Mouse (Mus musculus) embryonic facial prominence, embryonic 12.5 days (tissue): ENCODE results near the gene Adgrf5. TPM values are rescaled to one million over a fixed set of nuclear protein-coding genes. Genes with fewer than 3 reads are reported as not detected.

Experiments
- ATAC-seq: fragments of 200-750 bp; cut with Nextera tagmentation; 2 replicates; pipeline ENCODE4 v1.8.0; 2017; ENCODE audit not compliant: insufficient number of reproducible peaks, insufficient read depth, low FRiP score, low TSS enrichment
- H3K27ac ChIP-seq: fragments of 300-500 bp; sonication (generic); 2 replicates; pipeline ENCODE4 v1.5.1; 2016; ENCODE audit warnings: mild to moderate bottlenecking
- H3K27me3 ChIP-seq: fragments of 300-500 bp; sonication (generic); 2 replicates; pipeline ENCODE4 v1.6.1; 2016; ENCODE audit warnings: mild to moderate bottlenecking, moderate library complexity
- H3K36me3 ChIP-seq: fragments of 300-500 bp; sonication (generic); 2 replicates; pipeline ENCODE4 v1.6.1; 2016; ENCODE audit warnings: mild to moderate bottlenecking
- H3K4me1 ChIP-seq: fragments of 300-500 bp; sonication (generic); 2 replicates; pipeline ENCODE4 v1.6.1; 2016
- H3K4me2 ChIP-seq: fragments of 300-500 bp; sonication (generic); replicated peaks from 2 replicates; pipeline ENCODE4 v1.6.1; 2016; ENCODE audit warnings: mild to moderate bottlenecking, moderate library complexity
- H3K4me3 ChIP-seq: fragments of 300-500 bp; sonication (generic); 2 replicates; pipeline ENCODE4 v1.5.1; 2016; ENCODE audit warnings: mild to moderate bottlenecking
- H3K9ac ChIP-seq: fragments of 300-500 bp; sonication (generic); 2 replicates; pipeline ENCODE4 v1.6.1; 2016; ENCODE audit warnings: mild to moderate bottlenecking, moderate library complexity
- H3K9me3 ChIP-seq: fragments of 300-500 bp; sonication (generic); 2 replicates; pipeline ENCODE4 v1.6.1; 2016; ENCODE audit warnings: mild to moderate bottlenecking, moderate library complexity
- WGBS: fragments of 180-500 bp; shearing (Covaris S2); methylation state at CpG from one replicate; pipeline ENCODE4 v1.1.7; 2016; 5-methylcytosine and 5-hydroxymethylcytosine counted together
- polyA plus RNA-seq: library from polyadenylated mRNA; unstranded; fragments of >200 nt; fragmentation: Nextera tagmentation; extraction: Ambion mirVana; gene quantifications from 2 replicates; pipeline ENCODE4 v1.2.1, GENCODE M21; 2016

Gene Adgrf5
- polyA plus RNA-seq, 1 experiment from 2014 or later, result 10.8 TPM

GRCm38 (mm10) chr17:43357902-43358539 is 2.2 kb upstream of the Adgrf5 start:
- Histone ChIP-seq H3K4me2 (no peak overlapping the region), H3K27me3 (no peaks in the 10 kb centered on the region), H3K27ac (no peak overlapping the region)

GRCm38 (mm10) chr17:43361021-43361420 is 770 bp downstream of the Adgrf5 start:
- no peak for ATAC-seq

More at GRCm38 (mm10) chr17:43357902-43358539, 2.2 kb upstream of the Adgrf5 start:
- 12% methylated on average over 9 of the region's 9 CpGs for WGBS
- Histone ChIP-seq H3K36me3 (no peaks in the 10 kb centered on the region), H3K4me3 (no peak overlapping the region), H3K9ac (no peak overlapping the region), H3K4me1 (peaks cover 11% of the 10 kb centered on the region; the same call in 1 of the 2 replicates), H3K9me3 (no peaks in the 10 kb centered on the region)
- ATAC-seq, result no peak

DNA sequence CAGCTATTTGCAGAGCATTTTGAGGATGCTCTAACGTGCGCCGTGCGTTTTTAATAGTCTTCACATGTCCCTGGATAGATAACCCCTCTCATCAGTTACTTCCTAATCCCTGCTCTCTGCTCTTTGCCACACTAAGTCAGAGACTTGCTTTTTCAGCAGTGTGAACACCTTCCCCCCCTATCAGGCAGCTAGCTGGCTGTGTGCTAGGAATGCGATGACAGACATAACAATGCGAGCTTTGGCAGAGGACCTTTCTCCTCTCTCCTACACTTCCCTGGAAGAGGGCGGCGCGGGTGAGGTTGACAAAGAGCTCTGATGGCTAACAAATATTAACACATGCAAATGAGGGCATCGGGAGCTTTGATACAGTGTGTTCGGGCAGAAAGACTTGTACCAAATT is 2.1 kb downstream of the Adgrf5 start:
- Histone ChIP-seq H3K9ac (no peak overlapping the region), H3K4me1 (peaks cover 11% of the 10 kb centered on the region; the same call in 1 of the 2 replicates), H3K27ac (no peak overlapping the region), H3K27me3 (no peaks in the 10 kb centered on the region), H3K4me3 (no peak overlapping the region), H3K9me3 (no peaks in the 10 kb centered on the region), H3K4me2 (no peak overlapping the region), H3K36me3 (no peaks in the 10 kb centered on the region)
- 59% methylated on average over 11 of the region's 11 CpGs for WGBS
- ATAC-seq, result no peak

More at GRCm38 (mm10) chr17:43361021-43361420, 770 bp downstream of the Adgrf5 start:
- Histone ChIP-seq H3K9me3 (no peaks in the 10 kb centered on the region), H3K9ac (no peak overlapping the region), H3K4me3 (no peak overlapping the region), H3K27me3 (no peaks in the 10 kb centered on the region), H3K4me2 (no peak overlapping the region), H3K27ac (no peak overlapping the region), H3K36me3 (no peaks in the 10 kb centered on the region), H3K4me1 (peaks cover 11% of the 10 kb centered on the region; the same call in 1 of the 2 replicates)
- WGBS, result 85% methylated on average over 11 of the region's 11 CpGs

GRCm38 (mm10) chr17:43362881-43363280 is 2.6 kb downstream of the Adgrf5 start:
- Histone ChIP-seq H3K4me3 (no peak overlapping the region), H3K4me1 (peaks cover 10% of the 10 kb centered on the region; the same call in 1 of the 2 replicates), H3K9ac (no peak overlapping the region), H3K27ac (no peak overlapping the region), H3K4me2 (no peak overlapping the region), H3K9me3 (no peaks in the 10 kb centered on the region), H3K36me3 (no peaks in the 10 kb centered on the region), H3K27me3 (no peaks in the 10 kb centered on the region)
- ATAC-seq, result no peak
- 64% methylated on average over 6 of the region's 6 CpGs for WGBS

GRCm38 (mm10) chr17:43363921-43364320 is 3.7 kb downstream of the Adgrf5 start:
- WGBS, result 65% methylated on average over 6 of the region's 6 CpGs
- Histone ChIP-seq H3K4me1 (peaks cover 4% of the 10 kb centered on the region; the same call in 1 of the 2 replicates), H3K4me3 (no peak overlapping the region), H3K36me3 (no peaks in the 10 kb centered on the region), H3K27me3 (no peaks in the 10 kb centered on the region), H3K9ac (no peak overlapping the region), H3K4me2 (no peak overlapping the region), H3K9me3 (no peaks in the 10 kb centered on the region), H3K27ac (no peak overlapping the region)
- no peak for ATAC-seq

DNA sequence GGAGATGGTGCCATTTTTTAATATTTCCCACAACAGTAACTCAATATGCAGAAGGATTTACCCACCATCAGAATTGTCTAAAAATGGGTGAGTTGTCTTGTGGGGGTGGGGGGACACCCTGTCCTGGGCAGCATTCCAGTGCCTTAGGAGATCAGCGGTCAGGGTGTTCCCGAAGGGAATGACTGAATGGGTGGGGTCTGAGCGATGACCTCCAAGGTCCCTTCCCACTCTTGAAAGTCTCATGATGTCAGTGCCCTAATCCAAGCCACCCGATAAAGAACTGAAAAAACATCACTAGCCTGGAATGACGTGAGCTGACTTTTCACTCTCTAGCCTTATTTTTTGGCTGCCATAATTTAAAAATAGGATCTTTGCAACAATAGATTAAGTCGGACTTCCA is 5.0 kb downstream of the Adgrf5 start:
- WGBS, result 83% methylated on average over 6 of the region's 6 CpGs
- H3K36me3 ChIP-seq, result no peaks in the 10 kb centered on the region
- H3K27ac ChIP-seq, result no peak overlapping the region
- no peak overlapping the region for H3K9ac ChIP-seq
- H3K9me3 ChIP-seq, result no peaks in the 10 kb centered on the region
- H3K4me1 ChIP-seq, result peaks cover 3% of the 10 kb centered on the region; the same call in 1 of the 2 replicates
- H3K4me2 ChIP-seq, result no peak overlapping the region
- no peaks in the 10 kb centered on the region for H3K27me3 ChIP-seq
- H3K4me3 ChIP-seq, result no peak overlapping the region
- ATAC-seq, result no peak

DNA sequence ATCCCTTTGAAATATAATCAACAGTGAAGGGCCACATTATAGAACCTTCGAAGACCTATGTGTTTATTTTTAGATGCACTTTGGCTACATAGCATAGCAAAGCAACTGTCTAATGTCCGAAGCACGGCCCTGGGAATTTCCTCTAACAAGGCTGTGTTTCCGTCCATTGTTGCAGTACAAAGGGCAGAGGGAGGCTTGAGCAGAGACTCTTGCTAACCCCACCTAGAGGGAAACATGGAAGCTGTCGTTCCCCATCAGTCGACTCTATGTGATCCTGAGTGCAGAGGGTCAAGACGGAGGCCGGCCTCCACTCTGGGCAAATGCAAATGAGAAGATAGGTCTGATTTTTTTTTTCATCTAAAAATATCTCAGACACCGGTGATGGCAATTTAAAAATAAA is 6.2 kb downstream of the Adgrf5 start:
- Histone ChIP-seq H3K4me1 (no peaks in the 10 kb centered on the region), H3K4me3 (no peak overlapping the region), H3K27me3 (no peaks in the 10 kb centered on the region), H3K9ac (no peak overlapping the region), H3K36me3 (no peaks in the 10 kb centered on the region), H3K9me3 (no peaks in the 10 kb centered on the region), H3K4me2 (no peak overlapping the region), H3K27ac (no peak overlapping the region)
- WGBS, result 67% methylated on average over 9 of the region's 9 CpGs
- no peak for ATAC-seq

DNA sequence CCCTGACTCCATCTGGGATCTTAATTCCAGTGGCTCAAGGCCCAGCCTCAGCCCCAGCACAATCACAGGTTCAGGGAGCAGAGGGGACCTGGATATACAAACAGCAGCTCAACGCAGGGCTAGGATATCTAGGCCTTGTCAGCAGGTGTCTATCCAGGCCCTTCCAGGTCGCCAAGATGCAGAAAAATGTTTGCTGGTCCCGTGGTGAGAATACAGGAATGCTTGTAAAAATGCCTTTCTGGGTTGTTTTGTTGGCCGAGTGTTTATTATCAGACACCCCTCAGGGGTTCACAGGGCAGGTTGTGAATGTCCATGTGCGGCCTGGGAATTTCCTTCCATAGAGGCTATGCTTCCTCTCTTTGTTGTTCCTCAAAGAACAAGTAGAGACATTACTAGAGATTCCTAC is 7.9 kb downstream of the Adgrf5 start:
- no peak for ATAC-seq
- WGBS, result 60% methylated on average over 5 of the region's 5 CpGs
- Histone ChIP-seq H3K4me2 (no peak overlapping the region), H3K27me3 (no peaks in the 10 kb centered on the region), H3K9ac (no peak overlapping the region), H3K36me3 (no peaks in the 10 kb centered on the region), H3K4me1 (no peaks in the 10 kb centered on the region), H3K27ac (no peak overlapping the region), H3K4me3 (no peak overlapping the region), H3K9me3 (no peaks in the 10 kb centered on the region)

- Histone ChIP-seq H3K27ac (no peak overlapping the region), H3K4me1 (no peaks in the 10 kb centered on the region), H3K4me2 (no peak overlapping the region), H3K36me3 (no peaks in the 10 kb centered on the region), H3K9ac (no peak overlapping the region), H3K27me3 (no peaks in the 10 kb centered on the region), H3K9me3 (no peaks in the 10 kb centered on the region), H3K4me3 (no peak overlapping the region)
- ATAC-seq, result no peak
- WGBS, result 79% methylated on average over 4 of the region's 4 CpGs
Measured at GRCm38 (mm10) chr17:43372604-43373003, 12.4 kb downstream of the Adgrf5 start.

DNA sequence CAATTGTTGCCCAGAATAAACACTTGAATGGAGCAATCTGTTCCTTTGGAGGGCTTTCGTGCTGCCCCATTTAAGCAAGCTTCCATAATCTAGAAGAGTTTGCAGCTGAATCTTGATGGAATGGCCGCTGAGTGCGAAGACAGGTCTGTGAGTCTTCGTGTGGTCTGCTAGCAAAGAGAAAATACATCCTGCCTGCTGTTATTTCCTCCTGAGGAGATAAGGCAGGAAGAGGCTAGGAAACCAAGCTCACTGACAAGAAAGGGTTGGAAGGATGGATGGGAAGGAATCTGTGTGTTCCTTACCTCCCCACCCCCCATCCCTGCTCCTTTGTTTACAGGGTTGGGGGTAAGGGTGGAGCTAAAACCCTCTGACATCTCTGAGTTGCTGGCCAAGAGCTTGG is 13.8 kb downstream of the Adgrf5 start:
- H3K27ac ChIP-seq, result no peak overlapping the region
- no peaks in the 10 kb centered on the region for H3K4me1 ChIP-seq
- no peak for ATAC-seq
- no peak overlapping the region for H3K4me2 ChIP-seq
- H3K36me3 ChIP-seq, result no peaks in the 10 kb centered on the region
- WGBS, result 50% methylated on average over 4 of the region's 4 CpGs
- H3K27me3 ChIP-seq, result no peaks in the 10 kb centered on the region
- H3K9me3 ChIP-seq, result no peaks in the 10 kb centered on the region
- no peak overlapping the region for H3K4me3 ChIP-seq
- H3K9ac ChIP-seq, result no peak overlapping the region

GRCm38 (mm10) chr17:43376527-43376926 is 16.3 kb downstream of the Adgrf5 start:
- Histone ChIP-seq H3K27ac (no peak overlapping the region), H3K9ac (no peak overlapping the region), H3K9me3 (no peaks in the 10 kb centered on the region), H3K4me2 (no peak overlapping the region), H3K4me1 (no peaks in the 10 kb centered on the region), H3K27me3 (no peaks in the 10 kb centered on the region), H3K36me3 (no peaks in the 10 kb centered on the region), H3K4me3 (no peak overlapping the region)
- no peak for ATAC-seq
- WGBS, result 46% methylated on average over 5 of the region's 5 CpGs

GRCm38 (mm10) chr17:43378703-43379102 is 18.5 kb downstream of the Adgrf5 start:
- H3K27me3 ChIP-seq, result no peaks in the 10 kb centered on the region
- H3K4me2 ChIP-seq, result no peak overlapping the region
- no peaks in the 10 kb centered on the region for H3K36me3 ChIP-seq
- no peak overlapping the region for H3K4me3 ChIP-seq
- 84% methylated on average over 5 of the region's 5 CpGs for WGBS
- no peak overlapping the region for H3K9ac ChIP-seq
- H3K4me1 ChIP-seq, result no peaks in the 10 kb centered on the region
- H3K9me3 ChIP-seq, result no peaks in the 10 kb centered on the region
- no peak overlapping the region for H3K27ac ChIP-seq
- no peak for ATAC-seq
